Mouse (Mus musculus): ENCODE measurements around the gene Relb.

Relb gene

GRCm38 (mm10) chr7:19560491-19561260, 68.6 kb downstream of the Relb start:
- CTCF ChIA-PET, result interaction anchor here in 3 of 4 experiments (0.5 to 4.4 kb wide), 13 partner anchors 8 to 197 kb away, joined by 3 to 31 read pairs (median 4); no protein-coding TSS in a partner anchor
- POLR2A ChIA-PET, result interaction anchor here (0.6 to 5.8 kb wide), 18 partner anchors 9 to 274 kb away, joined by 3 to 50 read pairs (median 5); partner anchors contain the start of gene Nkpd1 (in 1 of the 4)

DNA sequence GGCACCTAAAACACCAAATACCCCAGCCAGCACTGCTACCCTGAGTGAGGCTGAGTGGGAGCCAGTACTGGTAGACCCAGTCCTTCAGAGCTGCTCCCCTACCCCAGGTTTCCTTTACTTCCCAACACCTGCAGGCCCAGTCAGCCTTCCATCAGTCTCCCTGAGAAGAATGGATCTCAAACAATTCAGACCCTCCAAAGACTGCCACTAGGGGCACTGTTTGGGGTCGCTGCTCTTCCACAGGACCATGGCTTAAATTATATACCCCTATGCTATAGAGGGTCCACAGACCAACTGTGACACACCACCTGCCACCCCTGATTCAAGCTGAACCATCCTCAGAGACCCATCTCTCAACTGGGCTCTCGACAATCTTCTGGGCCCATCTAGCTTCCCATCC, 70.3 kb downstream of the Relb start:
- POLR2A ChIA-PET, result interaction anchor here in 3 of 4 experiments (0.8 to 5.8 kb wide), 14 partner anchors 9 to 128 kb away, joined by 3 to 50 read pairs (median 3); no protein-coding TSS in a partner anchor
- CTCF ChIA-PET, result interaction anchor here in 3 of 4 experiments (0.6 to 2.4 kb wide), 16 partner anchors 9 to 148 kb away, joined by 3 to 12 read pairs (median 3); partner anchors contain the start of gene Nkpd1 (in 1 of the 3)

DNA sequence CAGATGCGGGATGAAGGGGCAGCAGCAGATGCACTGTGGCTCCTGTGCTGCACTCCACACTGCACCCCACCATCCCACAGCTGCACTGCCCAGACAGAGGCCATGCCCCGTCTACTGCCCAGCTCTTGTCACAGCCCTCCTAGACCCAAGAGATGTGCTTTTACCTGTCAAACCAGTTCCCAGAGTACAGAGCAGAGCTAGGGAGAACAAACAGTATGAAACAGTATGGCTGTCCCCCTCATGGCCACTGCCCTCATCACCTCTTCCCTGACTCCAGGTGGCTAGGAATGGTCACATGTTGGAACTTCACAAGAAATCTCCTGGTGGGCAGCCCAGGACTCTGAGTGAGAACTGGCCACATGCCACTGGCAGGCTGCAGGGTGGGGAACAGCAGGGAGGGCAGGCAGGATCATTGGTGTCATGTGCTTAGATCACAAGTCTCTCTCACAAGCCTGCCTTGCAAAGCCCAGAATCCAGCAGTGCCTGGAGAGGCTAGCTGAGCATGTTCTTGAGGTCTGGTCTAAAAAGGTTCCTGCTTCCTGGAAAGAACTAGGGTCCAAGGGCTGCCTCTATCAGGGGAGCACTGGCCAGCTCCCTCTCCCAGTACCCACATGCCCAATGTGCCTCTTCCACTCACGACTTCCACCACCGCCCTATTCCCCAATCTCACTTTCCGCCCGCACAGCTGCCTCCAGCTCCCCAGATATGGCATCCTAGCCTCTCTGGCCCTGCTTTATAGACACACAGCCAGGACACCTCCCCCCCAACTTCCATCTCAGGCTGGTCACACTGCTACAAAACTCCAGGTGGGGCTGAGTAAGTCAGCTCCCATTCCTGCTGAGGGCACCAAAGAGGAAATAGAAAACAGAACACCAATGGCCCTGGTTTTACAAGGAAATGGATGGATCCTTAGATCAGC, 71.0 kb downstream of the Relb start:
- ChIA-PET CTCF (interaction anchor here (0.6 to 2.4 kb wide), 17 partner anchors 9 to 153 kb away, joined by 3 to 12 read pairs (median 3); partner anchors contain the start of gene Nkpd1 (in 1 of the 4)), POLR2A (interaction anchor here (0.7 to 5.8 kb wide), 11 partner anchors 9 to 209 kb away, joined by 3 to 50 read pairs (median 4); no protein-coding TSS in a partner anchor)

DNA sequence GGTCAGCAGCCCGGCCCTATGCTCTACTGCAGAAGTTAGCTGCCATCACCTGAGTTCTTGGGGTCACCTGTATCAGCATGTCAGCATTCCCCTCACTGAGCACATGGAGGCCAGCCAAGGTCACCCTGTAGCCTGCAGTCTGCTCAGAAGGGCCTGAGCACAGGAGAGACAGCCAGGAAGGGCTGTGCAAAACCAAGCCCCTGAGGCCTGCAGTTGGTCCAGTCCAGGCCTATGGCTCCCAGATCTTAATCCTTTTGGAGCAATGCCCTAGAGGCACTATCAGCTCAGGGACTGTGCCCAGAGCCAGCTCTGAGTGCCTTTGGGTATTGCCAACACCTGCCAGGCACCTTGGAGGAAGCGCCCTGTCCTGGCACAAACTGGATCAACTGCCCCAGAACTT, 72.2 kb downstream of the Relb start:
- CTCF ChIA-PET, result interaction anchor here in 2 of 4 experiments (0.7 to 1.7 kb wide), 5 partner anchors 26 to 135 kb away, joined by 3 to 10 read pairs (median 4); partner anchors contain the start of gene Nkpd1 (in 1 of the 2)
- POLR2A ChIA-PET, result interaction anchor here in 3 of 4 experiments (0.7 to 1.5 kb wide), 3 partner anchors 19 to 210 kb away, joined by 4 to 9 read pairs (median 5); no protein-coding TSS in a partner anchor
